Mouse (Mus musculus) G1E (cell line): ENCODE results near the gene Borcs6.

ENCODE experiments used
- CTCF ChIP-seq: IDR thresholded peaks from 2 replicates; pipeline ENCODE4 v1.5.1; 2012; ENCODE audit warnings: low read depth, low read length, inconsistent platforms, mixed read lengths
- GATA1 ChIP-seq: IDR thresholded peaks from 2 replicates; pipeline ENCODE4 v1.6.1; 2012; ENCODE audit warnings: borderline replicate concordance, low read length, inconsistent platforms, mixed read lengths
- POLR2AphosphoS5 ChIP-seq: IDR thresholded peaks from 2 replicates; pipeline ENCODE4 v1.6.1; 2012; ENCODE audit warnings: low read depth, low read length, inconsistent platforms; ENCODE audit not compliant: insufficient replicate concordance

GRCm38 (mm10) chr11:69102403-69102725 is 42.8 kb downstream of the Borcs6 start:
- TF ChIP-seq CTCF (no peak), GATA1 (no peak), POLR2AphosphoS5 (no peak)
